Mouse (Mus musculus) forebrain, embryonic 15.5 days (tissue): ENCODE data around the gene 1700003E16Rik. TPM values are rescaled to one million over a fixed set of nuclear protein-coding genes. Genes with fewer than 3 reads are reported as not detected.
A peak's percentile ranks its signal among the peaks of the same experiment; 100 is the strongest.

ENCODE experiments used
- ATAC-seq: fragments of 200-750 bp; cut with Nextera tagmentation; replicated peaks from 2 replicates; pipeline ENCODE4 v1.8.0; 2017; ENCODE audit warnings: mild to moderate bottlenecking, moderate TSS enrichment, moderate library complexity
- H3K27ac ChIP-seq: fragments of 300-500 bp; sonication (generic); replicated peaks from 2 replicates; pipeline ENCODE4 v1.5.1; 2015; ENCODE audit warnings: mild to moderate bottlenecking, inconsistent platforms
- H3K27me3 ChIP-seq: fragments of 300-500 bp; sonication (generic); 2 replicates; pipeline ENCODE4 v1.6.1; 2015; ENCODE audit warnings: inconsistent platforms
- H3K36me3 ChIP-seq: fragments of 300-500 bp; sonication (generic); 2 replicates; pipeline ENCODE4 v1.6.1; 2015; ENCODE audit warnings: mild to moderate bottlenecking, inconsistent platforms
- H3K4me1 ChIP-seq: fragments of 300-500 bp; sonication (generic); 2 replicates; pipeline ENCODE4 v1.6.1; 2015; ENCODE audit warnings: inconsistent platforms
- H3K4me2 ChIP-seq: fragments of 300-500 bp; sonication (generic); replicated peaks from 2 replicates; pipeline ENCODE4 v1.6.1; 2015; ENCODE audit warnings: mild to moderate bottlenecking, inconsistent platforms
- H3K4me3 ChIP-seq: fragments of 300-500 bp; sonication (generic); 2 replicates; pipeline ENCODE4 v1.5.1; 2015; ENCODE audit warnings: mild to moderate bottlenecking, inconsistent platforms
- H3K9ac ChIP-seq: fragments of 300-500 bp; sonication (generic); replicated peaks from 2 replicates; pipeline ENCODE4 v1.6.1; 2015; ENCODE audit warnings: mild to moderate bottlenecking, inconsistent platforms
- H3K9me3 ChIP-seq: fragments of 300-500 bp; sonication (generic); 2 replicates; pipeline ENCODE4 v1.6.1; 2016; ENCODE audit warnings: inconsistent platforms
- WGBS: fragments of 180-500 bp; shearing (Covaris S2); methylation state at CpG from one replicate; pipeline ENCODE4 v1.1.7; 2015; ENCODE audit warnings: mixed read lengths; 5-methylcytosine and 5-hydroxymethylcytosine counted together
- polyA plus RNA-seq: library from polyadenylated mRNA; unstranded; fragments of >200 nt; fragmentation: Nextera tagmentation; extraction: Ambion mirVana; gene quantifications from 2 replicates; pipeline ENCODE4 v1.2.1, GENCODE M21; 2015

1700003E16Rik gene
- polyA plus RNA-seq, 1 experiment from 2014 or later: 6.9 TPM

DNA sequence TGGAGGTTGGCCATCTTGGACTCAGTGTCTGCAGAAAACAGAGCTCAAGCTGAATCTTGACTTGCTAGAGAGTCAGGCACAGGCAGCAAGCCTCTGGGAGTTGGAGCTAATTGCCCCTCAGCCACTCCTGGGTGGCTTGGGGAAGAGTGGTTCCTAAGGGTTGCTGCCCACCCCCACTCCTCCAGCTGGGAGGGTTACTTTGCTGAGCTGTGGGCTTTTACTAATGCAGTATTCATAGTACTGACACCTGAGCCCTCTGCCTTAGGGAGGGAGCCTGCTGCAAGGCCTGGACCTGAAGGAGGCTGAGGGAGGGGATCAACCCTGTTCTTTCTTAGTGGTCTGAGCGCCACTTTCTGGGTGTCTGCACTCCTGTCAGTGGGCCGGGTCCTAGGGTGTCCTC lies 30.7 kb downstream of the 1700003E16Rik start:
- 65% methylated on average over 2 of the region's 2 CpGs for WGBS
- peak overlapping the region; percentile 65 for H3K4me2 ChIP-seq
- peaks cover 37% of the 10 kb centered on the region for H3K4me1 ChIP-seq
- peak overlapping the region; percentile 87; the same call in 1 of the 2 replicates for H3K27ac ChIP-seq
- peaks cover 46% of the 10 kb centered on the region for H3K36me3 ChIP-seq
- peak overlapping the region; percentile 79 for H3K9ac ChIP-seq
- no peak for ATAC-seq
- H3K4me3 ChIP-seq: peak overlapping the region; percentile 60
- H3K27me3 ChIP-seq: no peaks in the 10 kb centered on the region
- H3K9me3 ChIP-seq: no peaks in the 10 kb centered on the region

DNA sequence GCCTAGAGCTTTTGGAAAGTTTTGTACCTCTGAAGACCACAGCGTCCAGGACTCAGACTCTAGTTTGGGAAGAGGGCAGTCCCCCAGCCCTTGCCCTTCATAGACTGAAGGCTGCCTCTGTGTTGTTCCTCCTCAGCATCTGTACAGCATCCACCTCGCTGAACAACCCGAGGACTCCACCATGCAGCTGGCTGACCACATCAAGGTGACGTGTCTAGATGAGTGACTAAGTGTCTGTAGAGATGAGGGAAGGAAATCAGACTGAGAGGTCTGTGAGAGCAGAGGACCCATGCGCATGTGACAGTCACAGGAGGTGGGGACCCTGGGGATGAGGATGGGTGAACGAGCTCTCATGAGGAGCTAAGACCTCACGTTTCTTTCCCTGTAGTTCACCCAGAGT lies 37.4 kb downstream of the 1700003E16Rik start:
- Histone ChIP-seq H3K27ac (no peak overlapping the region), H3K27me3 (no peaks in the 10 kb centered on the region), H3K4me1 (peaks cover under 1% of the 10 kb centered on the region; the same call in 1 of the 2 replicates), H3K4me2 (no peak overlapping the region), H3K4me3 (no peak overlapping the region), H3K9ac (no peak overlapping the region), H3K9me3 (no peaks in the 10 kb centered on the region), H3K36me3 (peaks cover 95% of the 10 kb centered on the region)
- ATAC-seq: no peak
- 89% methylated on average over 7 of the region's 7 CpGs for WGBS

DNA sequence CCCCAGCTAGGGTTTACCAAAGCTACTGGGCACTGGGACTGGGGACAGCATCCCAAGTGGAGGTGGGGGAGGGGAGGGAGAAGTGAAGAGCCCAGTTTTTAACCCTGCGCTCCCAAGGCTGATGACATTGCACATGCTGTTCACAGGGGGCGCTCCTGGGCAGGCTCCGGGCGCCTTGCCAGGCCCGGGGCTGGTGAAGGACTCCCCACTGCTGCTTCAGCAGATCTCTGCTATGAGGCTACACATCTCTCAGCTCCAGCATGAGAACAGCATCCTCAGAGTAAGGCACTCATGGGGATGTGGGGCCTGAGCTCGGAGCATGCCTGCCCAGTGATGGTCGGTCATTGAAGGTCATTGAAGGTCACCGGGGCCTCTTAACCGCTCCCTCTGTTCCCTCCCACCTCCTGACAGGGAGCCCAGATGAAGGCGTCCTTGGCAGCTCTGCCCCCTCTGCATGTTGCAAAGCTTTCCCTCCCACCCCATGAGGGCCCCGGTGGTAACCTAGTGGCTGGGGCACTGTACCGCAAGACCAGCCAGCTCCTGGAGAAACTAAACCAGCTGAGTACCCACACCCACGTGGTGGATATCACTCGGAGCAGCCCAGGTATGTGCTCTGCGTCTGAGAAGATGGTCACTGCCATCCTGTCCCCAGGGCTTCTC lies 41.3 kb downstream of the 1700003E16Rik start:
- Histone ChIP-seq H3K27ac (no peak overlapping the region), H3K9ac (no peak overlapping the region), H3K9me3 (no peaks in the 10 kb centered on the region), H3K4me1 (no peaks in the 10 kb centered on the region), H3K4me3 (no peak overlapping the region), H3K27me3 (no peaks in the 10 kb centered on the region), H3K36me3 (peaks cover 77% of the 10 kb centered on the region), H3K4me2 (no peak overlapping the region)
- 44% methylated on average over 15 of the region's 15 CpGs for WGBS
- 0 out of 2 replicates have a peak, but pooled peaks have one; percentile 20 for ATAC-seq

DNA sequence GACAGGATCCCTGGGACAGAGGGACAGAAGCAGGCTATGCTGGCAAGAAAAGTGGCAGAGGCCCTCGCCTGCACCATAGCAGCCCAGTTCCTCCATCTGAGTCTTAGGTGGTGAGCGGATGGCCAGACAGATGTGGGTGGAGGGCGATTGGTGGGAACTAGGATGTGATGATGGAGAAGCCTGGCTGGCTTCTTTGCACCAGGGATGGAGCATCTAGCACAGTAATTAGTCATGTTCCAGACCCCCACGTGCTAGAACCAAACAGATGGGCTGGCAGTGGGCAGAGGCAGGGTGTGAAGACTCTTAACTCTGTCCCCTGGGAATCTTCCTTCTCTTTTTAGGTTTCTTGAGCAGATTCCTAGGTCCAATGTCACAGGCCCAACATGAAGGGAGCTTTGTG lies 47.1 kb downstream of the 1700003E16Rik start:
- H3K9me3 ChIP-seq: no peaks in the 10 kb centered on the region
- H3K4me1 ChIP-seq: no peaks in the 10 kb centered on the region
- H3K27ac ChIP-seq: no peak overlapping the region
- H3K9ac ChIP-seq: no peak overlapping the region
- H3K27me3 ChIP-seq: no peaks in the 10 kb centered on the region
- H3K4me3 ChIP-seq: no peak overlapping the region
- H3K4me2 ChIP-seq: no peak overlapping the region
- no peak for ATAC-seq
- H3K36me3 ChIP-seq: peaks cover 20% of the 10 kb centered on the region
- WGBS: 85% methylated on average over 4 of the region's 4 CpGs

DNA sequence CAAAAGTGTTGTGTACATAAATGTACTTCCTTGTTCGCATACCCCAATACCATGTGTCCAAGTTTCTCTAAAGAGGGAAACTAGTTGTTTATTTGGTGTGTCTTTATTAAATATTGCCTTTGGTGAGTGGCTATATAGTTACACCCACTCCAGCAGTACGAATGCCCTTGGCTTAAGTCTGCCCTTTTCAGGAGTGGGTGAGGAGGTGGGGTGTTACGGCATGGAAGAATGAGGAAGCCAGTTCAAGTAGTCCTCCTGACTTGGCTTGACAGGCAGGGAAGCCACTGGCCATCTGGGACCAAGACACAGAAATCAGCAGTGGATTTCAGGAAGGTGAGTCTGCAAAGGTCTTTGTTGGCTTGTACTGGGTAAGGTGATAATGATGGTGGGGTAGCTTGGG lies 49.6 kb downstream of the 1700003E16Rik start:
- 93% methylated on average over 3 of the region's 3 CpGs for WGBS
- Histone ChIP-seq H3K9me3 (no peaks in the 10 kb centered on the region), H3K4me3 (no peak overlapping the region), H3K4me1 (0 out of 2 replicates have a peak, but pooled peaks cover 3% of the 10 kb centered on the region), H3K9ac (no peak overlapping the region), H3K27me3 (no peaks in the 10 kb centered on the region), H3K27ac (no peak overlapping the region), H3K36me3 (no peaks in the 10 kb centered on the region; the same call in 1 of the 2 replicates), H3K4me2 (no peak overlapping the region)
- no peak for ATAC-seq

DNA sequence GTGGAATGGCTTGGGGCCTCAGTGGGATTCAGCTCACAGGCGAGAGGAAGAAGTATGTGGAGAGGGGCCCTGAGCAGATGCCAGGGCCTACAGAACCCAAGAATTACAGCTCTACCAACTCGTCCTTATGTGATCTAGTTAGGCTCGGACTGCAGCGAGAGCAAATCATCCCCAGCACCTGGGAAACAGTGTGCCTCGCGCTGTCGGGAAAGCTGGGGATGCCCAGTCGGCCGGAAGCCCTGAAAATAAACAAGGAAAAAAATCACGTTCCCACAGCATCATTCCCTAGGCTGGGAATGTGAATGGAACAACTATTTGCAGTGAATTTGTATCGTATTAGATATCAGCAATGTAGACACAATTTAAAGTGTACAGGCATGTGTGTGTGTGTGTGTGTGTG lies 50.1 kb downstream of the 1700003E16Rik start:
- 75% methylated on average over 11 of the region's 11 CpGs for WGBS
- Histone ChIP-seq H3K9ac (no peak overlapping the region), H3K4me1 (0 out of 2 replicates have a peak, but pooled peaks cover 3% of the 10 kb centered on the region), H3K27ac (no peak overlapping the region), H3K4me3 (no peak overlapping the region), H3K4me2 (no peak overlapping the region), H3K36me3 (no peaks in the 10 kb centered on the region), H3K9me3 (no peaks in the 10 kb centered on the region), H3K27me3 (no peaks in the 10 kb centered on the region)
- no peak for ATAC-seq

DNA sequence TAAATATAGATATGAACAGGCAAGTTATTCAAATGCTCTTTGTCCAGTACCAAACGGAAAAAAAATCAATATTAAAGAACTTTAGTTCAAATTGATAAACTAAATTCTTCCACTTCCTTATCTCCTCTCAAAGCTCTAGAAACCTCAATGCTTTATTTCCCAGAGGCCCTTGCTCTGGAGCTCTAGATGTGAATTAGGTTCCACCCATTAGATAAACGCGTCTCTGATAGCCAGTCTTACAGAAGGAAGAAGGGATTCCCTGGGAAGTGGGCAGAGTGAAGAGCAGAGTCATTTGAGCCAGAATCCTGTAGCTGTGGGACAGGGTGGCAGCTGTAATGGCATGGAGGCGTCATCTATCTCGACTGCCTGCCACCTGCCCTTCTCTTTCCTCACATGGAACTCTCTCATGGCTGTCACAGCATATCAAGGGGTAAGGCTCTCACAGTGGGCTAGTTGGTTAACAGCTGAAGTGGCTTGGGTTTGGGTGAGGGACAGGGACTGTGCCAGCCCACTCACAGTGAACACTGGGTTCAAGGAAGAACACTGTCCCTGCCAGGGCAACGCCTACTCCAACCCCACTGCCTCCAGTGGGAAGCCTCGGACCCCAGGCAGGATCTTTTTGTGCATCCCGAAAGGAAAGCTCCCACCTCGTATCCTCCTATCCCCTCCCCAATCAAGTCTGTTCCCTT lies 51.3 kb downstream of the 1700003E16Rik start:
- Histone ChIP-seq H3K9ac (no peak overlapping the region), H3K36me3 (no peaks in the 10 kb centered on the region), H3K4me2 (no peak overlapping the region), H3K9me3 (no peaks in the 10 kb centered on the region), H3K4me3 (no peak overlapping the region), H3K27ac (no peak overlapping the region), H3K4me1 (0 out of 2 replicates have a peak, but pooled peaks cover 3% of the 10 kb centered on the region), H3K27me3 (no peaks in the 10 kb centered on the region)
- WGBS: 75% methylated on average over 9 of the region's 9 CpGs
- no peak for ATAC-seq

DNA sequence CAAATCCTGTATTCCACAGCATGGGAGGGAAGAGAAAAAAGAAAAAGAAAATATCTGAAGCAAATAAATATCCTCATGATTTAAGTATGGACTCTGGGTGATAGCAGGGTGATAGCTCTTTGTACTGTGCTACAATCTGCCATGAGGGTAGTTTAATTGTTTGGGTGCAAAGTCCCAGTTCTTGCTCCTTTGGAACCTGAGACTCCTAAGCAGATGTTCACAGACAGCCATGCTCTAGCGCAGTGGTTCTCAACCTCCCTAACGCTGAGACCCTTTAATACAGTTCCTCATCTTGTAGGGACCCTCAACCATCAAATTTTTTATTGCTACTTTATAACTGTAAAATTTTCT lies 51.8 kb downstream of the 1700003E16Rik start:
- H3K4me2 ChIP-seq: no peak overlapping the region
- no peak overlapping the region for H3K27ac ChIP-seq
- H3K4me1 ChIP-seq: 0 out of 2 replicates have a peak, but pooled peaks cover 3% of the 10 kb centered on the region
- H3K9me3 ChIP-seq: no peaks in the 10 kb centered on the region
- H3K27me3 ChIP-seq: no peaks in the 10 kb centered on the region
- 92% methylated on average over 2 of the region's 2 CpGs for WGBS
- ATAC-seq: no peak
- H3K9ac ChIP-seq: no peak overlapping the region
- H3K36me3 ChIP-seq: no peaks in the 10 kb centered on the region
- H3K4me3 ChIP-seq: no peak overlapping the region

DNA sequence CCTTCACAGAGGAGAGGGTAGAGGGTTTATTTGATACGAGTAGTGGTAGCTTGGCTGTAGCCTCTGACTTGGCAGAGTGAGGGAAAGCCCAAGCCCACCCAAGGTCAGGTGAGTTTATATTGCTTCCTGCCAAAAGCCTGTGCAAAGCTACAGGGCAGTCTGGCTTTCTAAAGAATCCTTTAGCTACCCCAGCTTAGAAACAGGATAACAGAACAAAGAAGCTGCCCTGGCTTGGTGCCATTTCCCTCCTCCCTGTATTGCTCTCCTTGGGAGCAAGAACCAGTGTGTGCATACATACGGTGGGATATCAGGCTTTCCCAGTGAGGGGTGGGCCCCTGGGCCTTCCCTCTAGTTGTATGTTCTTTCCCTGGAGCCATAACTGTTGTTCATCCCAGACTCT lies 54.3 kb downstream of the 1700003E16Rik start:
- Histone ChIP-seq H3K4me1 (peaks cover 5% of the 10 kb centered on the region; the same call in 1 of the 2 replicates), H3K9me3 (no peaks in the 10 kb centered on the region), H3K9ac (no peak overlapping the region), H3K4me2 (no peak overlapping the region), H3K4me3 (no peak overlapping the region), H3K27ac (no peak overlapping the region), H3K27me3 (no peaks in the 10 kb centered on the region), H3K36me3 (no peaks in the 10 kb centered on the region)
- ATAC-seq: no peak
- 17% methylated on average over 2 of the region's 2 CpGs for WGBS

DNA sequence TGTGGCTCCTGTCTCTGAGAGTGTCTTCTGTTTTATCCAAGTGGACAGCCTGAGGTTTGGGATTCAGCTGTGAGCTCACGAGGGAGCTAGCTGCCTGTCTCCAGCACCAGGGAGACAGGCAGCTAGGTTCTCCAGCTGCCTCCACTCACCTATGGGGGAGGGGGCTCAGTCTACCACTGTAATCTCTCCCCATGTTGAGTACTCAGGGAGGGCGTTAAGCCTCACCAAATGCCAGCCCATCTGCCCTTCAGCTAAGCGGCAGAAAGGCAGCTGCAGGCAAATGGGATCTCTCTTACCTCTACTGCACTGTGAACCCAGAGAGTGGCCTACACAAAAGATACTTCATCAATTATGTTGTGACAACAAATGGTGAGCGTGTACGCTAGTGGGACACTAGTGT lies 55.3 kb downstream of the 1700003E16Rik start:
- no peaks in the 10 kb centered on the region for H3K9me3 ChIP-seq
- WGBS: 33% methylated on average over 5 of the region's 5 CpGs
- no peak for ATAC-seq
- no peaks in the 10 kb centered on the region for H3K36me3 ChIP-seq
- no peak overlapping the region for H3K9ac ChIP-seq
- H3K4me1 ChIP-seq: peaks cover 5% of the 10 kb centered on the region; the same call in 1 of the 2 replicates
- no peaks in the 10 kb centered on the region for H3K27me3 ChIP-seq
- H3K4me3 ChIP-seq: no peak overlapping the region
- no peak overlapping the region for H3K27ac ChIP-seq
- no peak overlapping the region for H3K4me2 ChIP-seq
